Mouse (Mus musculus): ENCODE results near the gene Olfr56.
"Not testable (repeated sequence)": the region's sequence is repeated elsewhere in the genome, so short reads cannot be mapped to it uniquely, and the experiment has no call there.

- not testable (repeated sequence) for TF ChIP-seq CTCF, EP300 (IDR thresholded peaks at IDR 0.05; ENCODE audit: low read depth)
Measured at GRCm38 (mm10) chr11:48988219-48988618, 9.5 kb downstream of the Olfr56 start.
